Mouse (Mus musculus) heart, embryonic 12.5 days (tissue): ENCODE measurements around the gene Napsa. TPM values are rescaled to one million over a fixed set of nuclear protein-coding genes. Genes with fewer than 3 reads are reported as not detected.

ENCODE experiments used
- ATAC-seq: fragments of 200-750 bp; cut with Nextera tagmentation; 2 replicates; pipeline ENCODE4 v1.8.0; 2017; ENCODE audit warnings: moderate TSS enrichment, moderate library complexity; ENCODE audit not compliant: insufficient number of reproducible peaks, low FRiP score
- H3K27ac ChIP-seq: fragments of 300-500 bp; sonication (generic); 2 replicates; pipeline ENCODE4 v1.5.1; 2016; ENCODE audit warnings: mild to moderate bottlenecking, moderate library complexity; ENCODE audit not compliant: poor library complexity, severe bottlenecking
- H3K27me3 ChIP-seq: fragments of 300-500 bp; sonication (generic); replicated peaks from 2 replicates; pipeline ENCODE4 v1.6.1; 2016; ENCODE audit warnings: mild to moderate bottlenecking, moderate library complexity
- H3K36me3 ChIP-seq: fragments of 300-500 bp; sonication (generic); 2 replicates; pipeline ENCODE4 v1.6.1; 2016; ENCODE audit warnings: mild to moderate bottlenecking, moderate library complexity
- H3K4me1 ChIP-seq: fragments of 300-500 bp; sonication (generic); replicated peaks from 2 replicates; pipeline ENCODE4 v1.6.1; 2016; ENCODE audit warnings: mild to moderate bottlenecking
- H3K4me2 ChIP-seq: fragments of 300-500 bp; sonication (generic); 2 replicates; pipeline ENCODE4 v1.6.1; 2016; ENCODE audit warnings: mild to moderate bottlenecking, moderate library complexity
- H3K4me3 ChIP-seq: fragments of 300-500 bp; sonication (generic); 2 replicates; pipeline ENCODE4 v1.5.1; 2016; ENCODE audit warnings: mild to moderate bottlenecking
- H3K9ac ChIP-seq: fragments of 300-500 bp; sonication (generic); 2 replicates; pipeline ENCODE4 v1.6.1; 2016; ENCODE audit warnings: mild to moderate bottlenecking, moderate library complexity
- H3K9me3 ChIP-seq: fragments of 300-500 bp; sonication (generic); replicated peaks from 2 replicates; pipeline ENCODE4 v1.6.1; 2016; ENCODE audit warnings: mild to moderate bottlenecking, moderate library complexity
- WGBS: fragments of 180-500 bp; shearing (Covaris S2); methylation state at CpG from one replicate; pipeline ENCODE4 v1.1.7; 2016; 5-methylcytosine and 5-hydroxymethylcytosine counted together
- polyA plus RNA-seq: library from polyadenylated mRNA; unstranded; fragments of >200 nt; fragmentation: Nextera tagmentation; extraction: Ambion mirVana; gene quantifications from 2 replicates; pipeline ENCODE4 v1.2.1, GENCODE M21; 2016

The Napsa gene
- polyA plus RNA-seq = 0.12 TPM in 1 of 2 replicates, not detected in the other

- H3K27me3 ChIP-seq = peaks cover 27% of the 10 kb centered on the region
- H3K9ac ChIP-seq = no peak within 1 kb of the TSS
- whole genome bisulfite sequencing = 49% methylated on average over 7 of the region's 7 CpGs
- H3K4me1 ChIP-seq = no peaks in the 10 kb centered on the region
- no peaks in the 10 kb centered on the region for H3K36me3 ChIP-seq
- H3K4me2 ChIP-seq = no peak within 1 kb of the TSS
- H3K9me3 ChIP-seq = no peaks in the 10 kb centered on the region
- no peak for ATAC-seq
- H3K27ac ChIP-seq = no peak within 1 kb of the TSS
- H3K4me3 ChIP-seq = no peak within 1 kb of the TSS
Observed at GRCm38 (mm10) chr7:44572213-44572701, at the start of gene Napsa. Napsa (plus strand) TSS chr7:44572380.

GRCm38 (mm10) chr7:44523056-44523455 is 49.1 kb upstream of the Napsa start:
- no peaks in the 10 kb centered on the region for H3K36me3 ChIP-seq
- 77% methylated on average over 2 of the region's 2 CpGs for WGBS
- H3K9me3 ChIP-seq = peaks cover 3% of the 10 kb centered on the region; the same call in 1 of the 2 replicates
- H3K27me3 ChIP-seq = peaks cover 80% of the 10 kb centered on the region
- peaks cover 22% of the 10 kb centered on the region for H3K4me1 ChIP-seq
- H3K27ac ChIP-seq = no peak overlapping the region
- H3K4me3 ChIP-seq = no peak overlapping the region
- H3K4me2 ChIP-seq = no peak overlapping the region
- H3K9ac ChIP-seq = no peak overlapping the region
- no peak for ATAC-seq

- peak within 1 kb of the TSS; percentile 42 for H3K4me2 ChIP-seq
- H3K9me3 ChIP-seq = peaks cover under 1% of the 10 kb centered on the region; the same call in 1 of the 2 replicates
- H3K9ac ChIP-seq = peak within 1 kb of the TSS; percentile 51
- H3K27ac ChIP-seq = no peak within 1 kb of the TSS
- peaks cover 79% of the 10 kb centered on the region for H3K27me3 ChIP-seq
- no peaks in the 10 kb centered on the region for H3K36me3 ChIP-seq
- peak within 1 kb of the TSS; percentile 6; the same call in 1 of the 2 replicates for H3K4me3 ChIP-seq
- no peak for ATAC-seq
- H3K4me1 ChIP-seq = peaks cover 24% of the 10 kb centered on the region
- 26% methylated on average over 12 of the region's 12 CpGs for WGBS
Observed at GRCm38 (mm10) chr7:44524502-44524901, 47.7 kb upstream of the Napsa start, which contains the start of gene Mybpc2. Mybpc2 (minus strand) TSS chr7:44524656.

- ATAC-seq = no peak
- WGBS = 13% methylated on average over 20 of the region's 22 CpGs
- H3K27ac ChIP-seq = no peak overlapping the region
- H3K36me3 ChIP-seq = no peaks in the 10 kb centered on the region
- peak overlapping the region; percentile 51 for H3K9ac ChIP-seq
- peak overlapping the region; percentile 6; the same call in 1 of the 2 replicates for H3K4me3 ChIP-seq
- peaks cover 79% of the 10 kb centered on the region for H3K27me3 ChIP-seq
- no peaks in the 10 kb centered on the region for H3K9me3 ChIP-seq
- H3K4me1 ChIP-seq = peaks cover 24% of the 10 kb centered on the region
- peak overlapping the region; percentile 42 for H3K4me2 ChIP-seq
Observed at GRCm38 (mm10) chr7:44525126-44525832, 46.9 kb upstream of the Napsa start.

GRCm38 (mm10) chr7:44526414-44527154 is 45.6 kb upstream of the Napsa start:
- H3K4me2 ChIP-seq = no peak overlapping the region
- H3K27ac ChIP-seq = no peak overlapping the region
- ATAC-seq = no peak
- H3K27me3 ChIP-seq = peaks cover 68% of the 10 kb centered on the region
- no peak overlapping the region for H3K4me3 ChIP-seq
- peaks cover 27% of the 10 kb centered on the region for H3K4me1 ChIP-seq
- no peaks in the 10 kb centered on the region for H3K9me3 ChIP-seq
- H3K9ac ChIP-seq = no peak overlapping the region
- WGBS = 82% methylated on average over 14 of the region's 14 CpGs
- H3K36me3 ChIP-seq = no peaks in the 10 kb centered on the region

GRCm38 (mm10) chr7:44527483-44528398 is 44.4 kb upstream of the Napsa start:
- peaks cover 2% of the 10 kb centered on the region for H3K36me3 ChIP-seq
- 7% methylated on average over 40 of the region's 40 CpGs for WGBS
- H3K4me3 ChIP-seq = peak overlapping the region; percentile 45
- no peaks in the 10 kb centered on the region for H3K9me3 ChIP-seq
- no peak; the same call in 1 of the 2 replicates for ATAC-seq
- peak overlapping the region; percentile 63 for H3K9ac ChIP-seq
- peaks cover 56% of the 10 kb centered on the region for H3K27me3 ChIP-seq
- peak overlapping the region; percentile 80 for H3K4me2 ChIP-seq
- H3K4me1 ChIP-seq = peaks cover 23% of the 10 kb centered on the region
- no peak overlapping the region for H3K27ac ChIP-seq

- Histone ChIP-seq H3K4me2 (no peak overlapping the region), H3K9me3 (no peaks in the 10 kb centered on the region), H3K27me3 (peaks cover 39% of the 10 kb centered on the region), H3K9ac (no peak overlapping the region), H3K27ac (no peak overlapping the region), H3K4me3 (no peak overlapping the region), H3K36me3 (peaks cover 20% of the 10 kb centered on the region), H3K4me1 (peaks cover 21% of the 10 kb centered on the region)
- 70% methylated on average over 5 of the region's 5 CpGs for WGBS
- no peak for ATAC-seq
Observed at GRCm38 (mm10) chr7:44529518-44529917, 42.7 kb upstream of the Napsa start.

GRCm38 (mm10) chr7:44530507-44530906 is 41.7 kb upstream of the Napsa start:
- Histone ChIP-seq H3K36me3 (peaks cover 29% of the 10 kb centered on the region), H3K4me3 (no peak overlapping the region), H3K9me3 (no peaks in the 10 kb centered on the region), H3K4me2 (no peak overlapping the region), H3K27me3 (peaks cover 34% of the 10 kb centered on the region), H3K4me1 (peaks cover 12% of the 10 kb centered on the region; the same call in 1 of the 2 replicates), H3K27ac (no peak overlapping the region), H3K9ac (no peak overlapping the region)
- WGBS = 72% methylated on average over 3 of the region's 3 CpGs
- no peak for ATAC-seq

GRCm38 (mm10) chr7:44531207-44531606 is 41.0 kb upstream of the Napsa start:
- ATAC-seq = no peak
- no peak overlapping the region for H3K4me2 ChIP-seq
- WGBS = 46% methylated on average over 5 of the region's 5 CpGs
- H3K27ac ChIP-seq = no peak overlapping the region
- peaks cover 12% of the 10 kb centered on the region; the same call in 1 of the 2 replicates for H3K4me1 ChIP-seq
- H3K27me3 ChIP-seq = peaks cover 27% of the 10 kb centered on the region
- H3K4me3 ChIP-seq = no peak overlapping the region
- no peak overlapping the region for H3K9ac ChIP-seq
- H3K36me3 ChIP-seq = peaks cover 36% of the 10 kb centered on the region
- H3K9me3 ChIP-seq = no peaks in the 10 kb centered on the region

- Histone ChIP-seq H3K4me3 (no peak within 1 kb of the TSS), H3K27me3 (peaks cover 17% of the 10 kb centered on the region), H3K4me2 (no peak within 1 kb of the TSS), H3K27ac (no peak within 1 kb of the TSS), H3K9me3 (no peaks in the 10 kb centered on the region), H3K4me1 (peaks cover 12% of the 10 kb centered on the region; the same call in 1 of the 2 replicates), H3K9ac (no peak within 1 kb of the TSS), H3K36me3 (peaks cover 46% of the 10 kb centered on the region)
- WGBS = 84% methylated on average over 4 of the region's 4 CpGs
- ATAC-seq = no peak
Observed at GRCm38 (mm10) chr7:44531946-44532732, 40.0 kb upstream of the Napsa start, which contains the start of gene Spib. Spib (minus strand) TSS chr7:44532071.
